Mouse (Mus musculus): ENCODE data around the gene Glb1.

The Glb1 gene

DNA sequence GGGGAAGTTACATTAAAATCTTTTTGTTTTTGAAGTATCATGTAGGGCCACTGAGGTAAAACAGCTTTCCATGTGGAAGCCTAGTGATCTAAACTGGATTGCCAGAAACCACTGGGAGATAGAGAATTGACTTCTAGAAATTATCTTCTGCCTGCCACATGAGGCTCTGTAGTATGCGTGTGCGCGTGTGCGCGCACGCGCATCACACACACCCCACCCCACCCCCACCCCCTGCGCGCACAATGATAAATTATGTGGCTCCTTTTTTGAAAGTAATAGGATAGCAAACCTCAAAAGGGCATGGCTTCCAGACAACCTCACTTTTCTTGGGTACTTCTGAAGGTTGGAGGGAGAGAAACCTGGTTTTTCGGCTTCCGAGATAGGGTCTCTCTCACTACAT is 101.0 kb downstream of the Glb1 start:
- TF ChIP-seq GATA4 (IDR thresholded peaks at IDR 0.05; ENCODE audit: insufficient replicate concordance, low read length): no peak

DNA sequence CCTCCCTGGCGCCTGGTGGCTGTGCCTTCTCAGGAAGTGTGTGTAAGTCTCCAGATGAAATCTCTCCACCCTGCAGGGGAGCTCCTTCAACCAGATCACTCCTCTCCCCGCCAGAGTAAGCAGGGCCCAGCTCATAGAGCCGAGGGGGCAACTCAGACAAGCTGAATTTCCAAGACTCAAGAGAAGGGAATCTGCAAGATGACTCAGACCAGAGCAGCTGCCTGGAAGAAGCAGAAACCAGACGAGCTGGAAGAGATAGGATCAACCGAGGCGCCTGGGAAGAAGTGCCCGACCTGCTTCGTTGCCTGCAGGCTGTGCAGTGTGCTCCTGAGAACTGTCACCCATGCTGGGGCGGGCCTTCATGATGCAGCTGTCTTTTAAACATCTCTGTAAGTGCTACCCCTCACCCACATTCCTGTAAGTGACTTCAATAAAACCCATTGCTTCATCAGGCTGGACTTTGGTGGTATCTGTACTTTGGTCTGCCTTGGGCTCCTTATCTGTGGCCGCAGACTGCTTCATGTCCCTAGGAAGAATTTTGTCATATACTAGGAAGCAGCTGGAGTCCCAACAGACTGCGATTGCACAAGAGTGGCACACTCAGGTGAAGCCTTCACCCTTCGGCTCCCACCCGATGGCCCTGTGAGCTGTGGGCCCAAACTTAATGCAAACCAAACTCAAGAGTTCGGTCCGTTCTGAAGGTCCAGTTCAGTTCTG is 102.0 kb downstream of the Glb1 start:
- no peak for TF ChIP-seq GATA4 (IDR thresholded peaks at IDR 0.05; ENCODE audit: insufficient replicate concordance, low read length)

DNA sequence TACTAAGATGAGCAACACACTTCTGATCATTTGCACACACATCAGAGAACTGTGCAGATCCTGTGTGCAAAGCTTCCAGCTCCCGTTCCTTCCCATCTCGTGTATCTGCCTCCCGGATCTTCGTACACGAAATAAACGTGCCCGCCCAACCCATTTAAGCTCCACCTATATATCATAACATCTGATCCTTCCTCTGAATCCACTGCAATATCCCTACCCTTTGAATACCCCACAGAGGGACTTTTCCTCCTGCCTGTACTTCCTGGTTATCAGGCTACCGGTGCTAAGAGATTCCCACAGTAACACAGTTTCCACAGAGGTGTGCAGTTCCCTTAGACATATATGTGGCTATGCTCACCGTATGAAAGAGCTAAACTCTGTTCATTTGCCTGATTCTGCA is 103.9 kb downstream of the Glb1 start, which contains the start of gene Ccr4:
Gene Ccr4 (minus strand): TSS at position 101 of the 400 bp plus-strand sequence.
- no peak for TF ChIP-seq GATA4 (IDR thresholded peaks at IDR 0.05; ENCODE audit: insufficient replicate concordance, low read length)

DNA sequence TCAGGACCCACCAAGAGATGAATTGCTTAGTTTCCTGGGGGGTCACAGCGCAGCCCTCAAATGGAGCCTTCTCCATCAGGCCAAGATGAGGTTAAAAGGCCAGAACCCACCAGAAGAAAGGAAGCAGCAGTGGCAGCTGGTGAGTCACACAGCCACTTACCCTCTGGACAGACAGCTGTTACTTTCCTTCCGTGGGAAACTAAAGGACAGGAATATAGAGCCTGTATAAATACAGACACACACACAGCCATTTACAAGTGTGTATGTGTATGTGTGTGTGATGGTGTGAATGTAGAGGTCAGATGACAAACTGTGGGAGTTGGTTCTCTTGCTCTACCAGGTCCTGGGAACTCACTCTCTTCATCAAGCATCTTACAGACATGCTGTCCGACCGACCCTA is 105.7 kb downstream of the Glb1 start:
- TF ChIP-seq GATA4 (IDR thresholded peaks at IDR 0.05; ENCODE audit: insufficient replicate concordance, low read length): no peak

DNA sequence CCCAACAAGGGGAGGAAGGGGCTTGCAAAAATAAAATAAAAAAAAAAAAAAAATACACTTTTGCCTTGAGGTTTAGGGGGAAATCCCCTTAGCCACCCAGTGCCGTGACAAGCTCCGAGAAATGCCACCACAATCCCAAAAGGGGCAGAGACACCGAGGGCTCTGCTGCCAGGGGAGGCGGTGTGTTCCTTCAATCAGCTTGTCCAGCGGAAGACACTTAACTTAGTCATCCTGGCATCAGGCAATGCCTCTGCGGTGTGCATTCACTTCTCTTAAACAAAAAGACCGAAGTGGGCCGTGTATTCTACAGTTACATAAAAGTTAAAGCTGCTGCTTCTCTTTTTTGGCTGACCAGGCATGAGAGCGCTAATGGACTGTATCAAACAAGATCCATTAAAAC is 106.5 kb downstream of the Glb1 start:
- no peak for TF ChIP-seq GATA4 (IDR thresholded peaks at IDR 0.05; ENCODE audit: insufficient replicate concordance, low read length)

DNA sequence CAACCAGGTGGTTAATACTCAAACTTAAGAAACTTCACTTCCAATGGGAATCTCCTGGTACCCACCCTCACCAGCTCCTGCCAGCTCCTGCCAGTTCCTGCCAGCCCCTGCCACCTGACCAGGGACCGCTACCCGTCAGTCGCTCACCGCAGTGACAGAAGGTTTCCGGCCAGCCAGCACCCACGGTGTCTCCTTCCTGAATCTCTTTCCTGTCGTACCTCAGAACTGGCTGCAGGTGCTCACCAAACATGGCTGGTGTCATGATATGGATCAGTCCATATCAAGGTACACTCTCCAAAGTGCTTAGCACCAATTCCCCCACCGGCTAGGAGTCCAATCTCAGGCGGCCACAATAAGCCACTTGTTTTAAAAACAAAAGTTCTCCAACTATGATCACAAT is 108.9 kb downstream of the Glb1 start:
- TF ChIP-seq GATA4 (IDR thresholded peaks at IDR 0.05; ENCODE audit: insufficient replicate concordance, low read length): no peak

DNA sequence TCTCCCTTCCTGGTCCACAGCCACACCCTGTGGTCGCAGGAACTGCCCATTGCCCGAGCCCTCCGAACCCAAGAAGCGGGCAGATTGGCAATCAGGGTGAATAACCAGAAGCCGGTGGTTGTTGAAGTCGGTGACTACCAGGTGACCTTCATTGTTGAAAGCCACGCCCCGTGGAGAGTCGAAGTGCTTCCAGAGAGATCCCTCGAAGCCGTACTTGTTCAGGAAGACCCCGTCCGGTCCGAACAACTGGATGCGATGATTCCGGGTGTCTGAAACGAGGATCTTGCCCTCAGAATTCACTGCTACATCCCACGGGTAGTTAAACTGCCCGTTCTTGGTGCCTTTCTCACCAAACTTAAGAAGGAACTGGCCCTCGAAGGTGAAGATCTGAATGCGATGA is 112.0 kb downstream of the Glb1 start:
- TF ChIP-seq GATA4 (IDR thresholded peaks at IDR 0.05; ENCODE audit: insufficient replicate concordance, low read length): no peak

DNA sequence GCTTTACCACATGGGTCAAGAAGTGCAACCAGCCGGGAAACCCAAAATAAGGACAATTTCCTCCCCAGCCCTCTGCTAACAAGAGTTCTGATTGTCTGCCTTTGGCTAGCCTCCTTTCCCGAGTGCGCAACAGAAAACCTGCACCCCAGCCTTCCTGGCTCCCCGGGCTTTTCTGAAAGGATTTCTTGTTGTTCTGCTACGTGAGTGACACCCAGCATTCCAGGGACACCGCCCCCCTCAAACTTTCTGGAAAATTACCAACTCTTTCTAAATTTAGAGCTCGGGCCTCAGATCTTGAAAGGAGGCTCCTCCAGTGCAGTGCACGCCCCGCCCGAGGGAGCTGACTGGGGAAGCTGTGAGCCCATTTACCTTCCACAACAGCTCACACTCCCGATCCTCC is 114.5 kb downstream of the Glb1 start, which contains the start of gene C130032M10Rik:
Gene C130032M10Rik (plus strand): TSS at position 334 of the 400 bp plus-strand sequence.
- no peak for TF ChIP-seq GATA4 (IDR thresholded peaks at IDR 0.05; ENCODE audit: insufficient replicate concordance, low read length)

DNA sequence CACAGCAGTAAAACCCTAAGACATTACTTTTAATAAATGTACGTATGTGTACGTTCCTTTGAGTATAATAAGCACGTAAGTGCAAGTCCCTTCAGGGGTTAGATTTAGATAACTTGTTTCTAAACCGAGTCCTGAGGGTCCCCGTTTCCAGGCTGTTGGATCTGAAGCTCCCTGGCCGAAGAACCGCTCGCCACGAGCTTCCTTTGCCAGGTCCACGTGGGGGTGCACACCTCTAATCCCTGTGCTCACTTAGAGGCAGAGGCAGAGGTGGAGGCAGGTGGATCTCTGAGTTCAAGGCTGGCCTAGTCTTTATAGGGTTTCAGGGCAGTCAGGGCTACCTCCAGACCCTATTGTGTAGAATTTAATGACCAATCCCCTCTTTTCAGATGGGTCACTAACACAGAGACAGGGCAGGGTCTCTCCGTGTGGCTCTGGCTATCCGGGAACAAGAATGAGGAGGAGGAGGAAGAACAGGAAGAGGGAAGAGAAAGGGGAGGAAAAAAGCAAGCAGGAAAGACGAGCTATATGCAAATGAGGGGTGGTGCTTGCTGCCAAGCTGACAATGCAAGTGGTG is 117.1 kb downstream of the Glb1 start:
- TF ChIP-seq GATA4 (IDR thresholded peaks at IDR 0.05; ENCODE audit: insufficient replicate concordance, low read length): no peak

DNA sequence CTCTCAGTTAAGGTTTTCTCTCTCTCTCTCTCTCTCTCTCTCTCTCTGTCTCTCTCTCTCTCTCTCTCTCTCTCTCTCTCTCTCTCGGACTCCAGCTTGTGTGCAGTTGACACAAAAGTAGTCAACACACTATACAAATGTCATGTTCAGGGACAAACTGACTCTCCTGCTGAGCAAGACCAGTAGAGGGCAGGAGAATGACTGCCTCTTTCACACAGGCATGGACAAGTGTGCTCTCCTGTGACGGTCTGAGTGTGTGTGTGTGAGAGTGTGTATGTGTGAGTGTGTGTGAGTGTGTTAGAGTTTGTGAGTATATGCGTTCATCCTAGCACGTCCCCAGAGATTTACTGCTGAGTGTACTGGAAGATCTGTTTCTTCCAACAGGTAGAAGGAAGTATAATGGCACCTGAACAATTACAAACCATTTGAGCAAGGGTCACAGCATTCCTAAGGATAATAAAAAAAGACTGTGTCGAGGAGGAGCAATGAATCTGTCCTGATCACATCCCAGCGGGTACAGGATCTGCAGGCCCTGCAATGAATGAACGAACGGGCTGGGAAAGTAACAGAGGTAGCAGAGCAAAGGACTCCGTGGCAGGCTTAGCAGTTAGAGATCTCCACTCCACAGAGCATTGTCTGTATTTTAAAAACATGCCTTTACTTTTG is 118.1 kb downstream of the Glb1 start:
- TF ChIP-seq GATA4 (IDR thresholded peaks at IDR 0.05; ENCODE audit: insufficient replicate concordance, low read length): no peak

DNA sequence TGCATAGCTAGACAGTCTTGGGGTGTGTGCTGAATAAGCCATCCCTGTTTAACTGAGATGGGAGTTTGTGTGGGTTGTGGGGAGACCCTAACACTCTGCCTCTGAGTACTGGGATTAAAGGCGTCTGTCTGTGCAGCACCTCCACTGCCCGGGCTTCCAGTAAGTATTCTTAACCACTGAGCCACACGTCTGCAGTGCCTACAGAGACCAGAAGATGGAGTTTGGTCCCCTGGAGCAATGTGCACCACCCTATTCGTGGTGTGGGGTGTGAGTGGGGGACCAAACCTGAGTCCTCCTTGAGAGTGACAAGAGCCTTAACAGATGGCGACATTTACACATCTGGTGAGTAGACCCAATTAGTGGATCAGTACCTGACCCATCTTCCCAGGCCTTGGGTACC is 121.2 kb downstream of the Glb1 start:
- TF ChIP-seq GATA4 (IDR thresholded peaks at IDR 0.05; ENCODE audit: insufficient replicate concordance, low read length): no peak

DNA sequence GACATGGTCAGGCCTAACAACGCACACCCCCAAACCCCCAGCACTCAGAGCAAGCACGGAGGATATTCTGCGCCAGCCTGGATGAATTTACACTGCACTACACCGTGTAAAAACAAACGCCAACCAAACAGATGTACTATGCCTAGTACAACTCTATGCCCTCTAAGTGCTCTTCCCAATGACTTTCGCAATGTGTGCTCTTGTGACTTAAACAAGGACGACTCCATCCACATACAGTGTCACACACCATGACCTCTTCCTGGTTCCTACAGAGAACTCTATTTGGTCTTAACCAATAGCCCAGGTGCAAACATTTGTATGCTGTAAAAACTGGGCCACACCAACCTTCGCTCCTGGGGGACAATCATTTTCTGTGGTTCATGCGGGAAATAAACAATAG is 121.6 kb downstream of the Glb1 start:
- TF ChIP-seq GATA4 (IDR thresholded peaks at IDR 0.05; ENCODE audit: insufficient replicate concordance, low read length): no peak

Data from liver, adult (tissue).